Mouse (Mus musculus) intestine, postnatal 0 days (tissue): ENCODE data around the gene 1810010H24Rik. TPM values are rescaled to one million over a fixed set of nuclear protein-coding genes. Genes with fewer than 3 reads are reported as not detected.

Experiments used
- ATAC-seq: fragments of 200-750 bp; cut with Nextera tagmentation; 2 replicates; pipeline ENCODE4 v1.8.0; 2017; ENCODE audit warnings: mild to moderate bottlenecking, moderate TSS enrichment, moderate library complexity
- H3K27ac ChIP-seq: fragments of 300-500 bp; sonication (generic); 2 replicates; pipeline ENCODE4 v1.5.1; 2014; ENCODE audit warnings: mild to moderate bottlenecking, low read depth, low read length, moderate library complexity
- H3K27me3 ChIP-seq: fragments of 300-500 bp; sonication (generic); replicated peaks from 2 replicates; pipeline ENCODE4 v1.6.1; 2014; ENCODE audit warnings: low read length, mixed read lengths; ENCODE audit not compliant: control insufficient read depth, insufficient read depth
- H3K36me3 ChIP-seq: fragments of 300-500 bp; sonication (generic); 2 replicates; pipeline ENCODE4 v1.6.1; 2014; ENCODE audit warnings: mild to moderate bottlenecking, moderate library complexity; ENCODE audit not compliant: control insufficient read depth, insufficient read depth
- H3K4me1 ChIP-seq: fragments of 300-500 bp; sonication (generic); replicated peaks from 2 replicates; pipeline ENCODE4 v1.6.1; 2014; ENCODE audit warnings: antibody characterized with exemption, low read length, mixed read lengths; ENCODE audit not compliant: control insufficient read depth, insufficient read depth
- H3K4me2 ChIP-seq: fragments of 300-500 bp; sonication (generic); replicated peaks from 2 replicates; pipeline ENCODE4 v1.6.1; 2014; ENCODE audit warnings: low read depth, mild to moderate bottlenecking, moderate library complexity
- H3K4me3 ChIP-seq: fragments of 300-500 bp; sonication (generic); 2 replicates; pipeline ENCODE4 v1.5.1; 2014; ENCODE audit warnings: low read depth, low read length
- H3K9ac ChIP-seq: fragments of 300-500 bp; sonication (generic); 2 replicates; pipeline ENCODE4 v1.6.1; 2014; ENCODE audit warnings: mild to moderate bottlenecking, low read depth, low read length
- H3K9me3 ChIP-seq: fragments of 300-500 bp; sonication (generic); 2 replicates; pipeline ENCODE4 v1.6.1; 2016; ENCODE audit warnings: mixed run types; ENCODE audit not compliant: control insufficient read depth
- CTCF ChIP-seq: sonication (generic); IDR thresholded peaks from 2 replicates; pipeline ENCODE4 v1.5.1; 2016; ENCODE audit warnings: low read depth, mild to moderate bottlenecking, control low read depth, antibody characterized with exemption, moderate library complexity
- WGBS: fragments of 180-500 bp; shearing (Covaris S2); extraction: QIAGEN DNeasy Blood & Tissue Kit; methylation state at CpG from one replicate; pipeline ENCODE4 v1.1.7; 2014; 5-methylcytosine and 5-hydroxymethylcytosine counted together
- polyA plus RNA-seq: library from polyadenylated mRNA; unstranded; fragments of >200 nt; fragmentation: Nextera tagmentation; extraction: Ambion mirVana; gene quantifications from 2 replicates; pipeline ENCODE4 v1.2.1, GENCODE M21; 2015

Gene 1810010H24Rik
- polyA plus RNA-seq, 1 experiment from 2014 or later = 9.9 TPM

DNA sequence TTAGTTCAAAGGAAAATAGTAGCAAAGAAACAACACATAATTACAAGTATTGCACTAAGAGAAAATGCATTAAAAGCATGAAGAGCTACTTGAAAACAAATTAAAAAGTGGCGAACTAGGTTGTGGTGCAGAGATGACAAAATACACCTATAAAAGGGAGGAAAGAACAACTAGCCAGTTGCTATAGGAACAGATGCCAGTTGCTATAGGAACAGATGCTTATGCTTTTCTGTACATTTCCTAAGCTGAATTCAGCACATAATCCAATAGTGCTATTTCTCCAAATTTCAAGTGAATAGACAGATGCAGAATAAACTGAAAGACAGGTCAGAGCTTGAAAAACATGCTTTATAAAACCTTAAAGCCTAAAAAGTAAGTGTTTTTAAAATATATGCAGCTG, 39.1 kb downstream of the 1810010H24Rik start:
- no peaks in the 10 kb centered on the region for H3K4me1 ChIP-seq
- H3K27ac ChIP-seq = no peak overlapping the region
- TF ChIP-seq CTCF = no peak
- no peak overlapping the region for H3K9ac ChIP-seq
- no peak overlapping the region for H3K4me2 ChIP-seq
- H3K9me3 ChIP-seq = no peaks in the 10 kb centered on the region
- H3K27me3 ChIP-seq = no peaks in the 10 kb centered on the region
- 100% methylated on average over 1 of the region's 1 CpGs for WGBS
- no peak for ATAC-seq
- no peak overlapping the region for H3K4me3 ChIP-seq
- H3K36me3 ChIP-seq = peaks cover 72% of the 10 kb centered on the region

DNA sequence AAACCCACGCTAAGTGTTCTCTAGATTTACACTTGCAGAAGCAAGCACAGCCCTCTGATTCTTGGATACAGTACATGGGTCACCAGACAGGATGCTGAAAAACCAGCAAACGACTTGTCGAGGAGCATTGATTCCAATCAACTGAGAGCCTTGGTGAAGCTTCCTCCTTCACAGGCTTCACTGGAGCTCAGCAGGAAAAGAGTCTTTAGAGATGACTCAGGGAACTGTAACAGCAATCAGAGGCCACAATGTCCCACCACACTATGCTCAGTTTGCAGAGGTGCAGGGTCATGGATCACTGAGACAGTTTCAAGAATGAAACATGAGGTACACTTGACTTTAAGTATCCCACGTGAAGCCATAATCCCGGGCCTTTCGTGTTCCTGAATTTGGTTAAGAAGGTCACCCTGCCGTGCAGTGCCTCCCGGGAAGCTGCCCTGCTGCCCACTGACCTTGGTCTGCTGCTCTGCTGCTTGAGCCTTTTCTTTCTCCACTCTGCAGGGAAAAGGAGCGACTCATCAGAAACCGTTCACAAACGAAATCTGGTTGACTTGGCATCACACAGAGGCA, 39.8 kb downstream of the 1810010H24Rik start:
- 87% methylated on average over 11 of the region's 11 CpGs for WGBS
- Histone ChIP-seq H3K9me3 (no peaks in the 10 kb centered on the region), H3K4me1 (no peaks in the 10 kb centered on the region), H3K27me3 (no peaks in the 10 kb centered on the region), H3K9ac (no peak overlapping the region), H3K4me2 (no peak overlapping the region), H3K27ac (no peak overlapping the region), H3K36me3 (peaks cover 74% of the 10 kb centered on the region), H3K4me3 (no peak overlapping the region)
- ATAC-seq = no peak
- no peak for TF ChIP-seq CTCF

Other genes with a start within 250 kb of the 1810010H24Rik start
- gene Polg2, start 246.1 kb upstream of the 1810010H24Rik start, polyA plus RNA-seq = 12.9 and 13.3 TPM in 2 replicates
- 163 and 183 TPM in 2 replicates for gene Ddx5, start 236.5 kb upstream of the 1810010H24Rik start, polyA plus RNA-seq
- gene Cep95, start 236.4 kb upstream of the 1810010H24Rik start, polyA plus RNA-seq = 5.3 and 5.5 TPM in 2 replicates
- 8.0 and 8.9 TPM in 2 replicates for gene Smurf2, start 105.0 kb upstream of the 1810010H24Rik start, polyA plus RNA-seq
- gene Kpna2, start 26.1 kb upstream of the 1810010H24Rik start, polyA plus RNA-seq = 80.6 and 100 TPM in 2 replicates
- gene Bptf, start 106.4 kb downstream of the 1810010H24Rik start, polyA plus RNA-seq = 14.4 and 17.8 TPM in 2 replicates
- 14.8 TPM in 2 replicates for gene Nol11, start 163.7 kb downstream of the 1810010H24Rik start, polyA plus RNA-seq